Mouse (Mus musculus) lung, postnatal 25 days (tissue): ENCODE data around the gene Gpat3.
A peak's percentile ranks its signal among the peaks of the same experiment; 100 is the strongest.

Experiments used
- DNase-seq: peaks from one replicate; pipeline ENCODE4 v3.0.0; 2022; ENCODE audit warnings: low spot score

The Gpat3 gene

DNA sequence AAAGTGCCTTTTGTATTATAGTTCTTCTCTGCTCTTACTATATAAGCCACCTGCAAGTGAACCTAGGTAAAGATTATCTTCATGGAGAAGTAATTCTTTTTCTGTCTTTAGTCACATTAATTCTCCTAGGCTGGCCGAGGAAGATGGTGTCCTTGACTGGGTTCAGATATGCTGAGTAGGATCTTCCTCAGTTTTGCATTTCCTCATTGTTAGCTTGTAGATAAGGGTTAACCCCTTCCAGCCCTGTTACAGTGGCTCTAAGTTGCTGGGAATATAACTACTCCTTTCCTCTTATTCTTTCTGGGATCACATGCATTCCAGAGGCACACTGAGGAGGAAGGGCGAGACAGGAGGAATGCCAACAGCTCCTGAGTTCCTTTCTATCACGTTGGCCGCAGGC lies 15.6 kb downstream of the Gpat3 start:
- DNase-seq, result no peak

DNA sequence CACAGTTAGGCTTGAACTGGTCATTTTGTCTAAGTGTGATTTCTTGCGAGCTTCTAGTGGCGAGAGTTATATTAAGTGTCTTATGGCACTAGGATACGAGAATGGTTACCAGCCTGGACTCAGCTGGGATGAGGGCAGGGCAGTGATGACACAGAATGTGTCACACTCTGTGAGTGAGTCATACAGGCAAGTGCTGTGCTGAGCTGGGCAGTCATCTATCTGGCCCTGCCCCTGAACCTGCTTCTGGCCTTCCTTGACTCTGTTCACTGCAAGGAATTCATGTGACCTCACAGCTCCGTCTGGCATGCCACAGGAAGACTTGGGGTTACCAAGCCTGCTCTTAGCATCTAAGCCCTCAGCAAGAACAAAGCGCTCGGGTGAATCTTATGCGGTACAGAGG lies 16.3 kb downstream of the Gpat3 start:
- DNase-seq, result no peak

- no peak for DNase-seq
Measured at GRCm38 (mm10) chr5:100863091-100863490, 17.6 kb downstream of the Gpat3 start.

GRCm38 (mm10) chr5:100864438-100864837 lies 18.9 kb downstream of the Gpat3 start:
- no peak for DNase-seq

GRCm38 (mm10) chr5:100866183-100866582 lies 20.7 kb downstream of the Gpat3 start:
- no peak for DNase-seq

DNA sequence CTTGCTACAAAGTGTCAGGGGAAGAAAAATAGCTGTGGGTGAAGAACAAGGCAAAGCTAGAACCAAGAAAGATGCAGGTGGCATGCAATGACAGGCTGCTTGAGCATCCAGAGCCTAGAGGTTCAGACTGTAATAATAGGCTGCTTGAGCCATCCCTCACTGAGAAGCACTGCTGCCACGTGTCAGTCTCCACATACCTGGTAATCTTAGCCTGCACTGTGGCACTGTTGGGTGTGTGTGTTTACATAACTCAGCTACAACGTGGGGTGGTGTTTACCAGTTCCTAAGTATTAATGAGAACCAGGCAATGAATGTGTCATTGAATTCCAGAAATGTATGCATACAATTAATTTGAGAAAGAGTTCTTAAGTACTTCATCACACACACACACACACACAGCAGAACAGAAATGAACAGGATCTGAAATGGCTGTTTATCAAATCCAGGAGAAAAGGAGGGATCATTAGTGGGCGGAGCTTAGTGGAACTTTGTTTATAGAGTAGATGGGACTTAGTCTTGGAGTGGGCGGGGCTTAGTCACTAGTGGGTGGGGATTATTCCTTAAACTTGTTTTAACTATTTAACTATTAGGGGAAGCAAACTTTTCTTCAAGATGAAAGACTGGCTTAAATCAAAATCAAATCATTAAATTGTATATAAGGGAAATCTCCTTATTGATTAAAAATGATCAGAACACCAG lies 23.8 kb downstream of the Gpat3 start:
- DNase-seq, result peak; percentile 18

DNA sequence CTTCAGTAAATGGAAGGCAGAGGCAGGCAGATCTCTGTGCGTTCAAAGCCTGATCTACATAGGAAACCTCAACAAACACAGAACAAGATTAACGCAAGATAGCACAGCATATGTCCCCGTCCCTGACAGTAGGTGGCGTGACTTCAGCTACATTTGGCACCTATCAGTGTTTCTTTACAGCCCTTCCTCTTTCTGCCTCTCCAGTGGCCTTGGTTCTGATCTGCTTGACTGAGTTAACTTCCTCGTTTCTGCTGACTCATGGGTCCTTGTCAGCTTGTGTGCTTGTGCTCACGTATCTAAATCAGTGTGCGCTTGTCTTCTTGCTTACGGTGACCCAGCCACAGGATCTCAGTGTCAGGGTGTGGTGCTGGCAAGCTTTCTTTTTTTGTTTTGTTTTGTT lies 26.5 kb downstream of the Gpat3 start:
- peak; percentile 42 for DNase-seq

GRCm38 (mm10) chr5:100874721-100875120 lies 29.2 kb downstream of the Gpat3 start:
- no peak for DNase-seq

DNA sequence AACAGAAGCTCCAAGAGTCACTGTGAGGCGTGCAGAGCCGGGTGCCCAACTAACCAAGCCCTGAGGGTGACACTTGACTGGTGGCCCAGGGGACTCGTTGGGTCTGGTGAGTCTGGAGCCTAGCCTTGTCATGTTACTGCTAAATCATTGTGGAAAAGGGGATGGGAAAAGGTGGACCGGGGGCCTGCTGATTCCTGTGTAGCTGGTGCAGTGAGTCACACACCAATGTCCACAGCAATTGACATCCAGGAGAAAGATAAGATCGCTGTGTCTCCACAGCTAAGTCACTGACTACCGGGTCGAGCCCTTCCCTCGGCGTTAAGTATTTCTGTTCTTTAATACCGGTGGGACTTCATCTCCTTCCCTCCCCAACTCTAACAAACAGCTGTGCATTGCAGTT lies 29.7 kb downstream of the Gpat3 start:
- no peak for DNase-seq

- DNase-seq, result no peak
Measured at GRCm38 (mm10) chr5:100877021-100877420, 31.5 kb downstream of the Gpat3 start.

DNA sequence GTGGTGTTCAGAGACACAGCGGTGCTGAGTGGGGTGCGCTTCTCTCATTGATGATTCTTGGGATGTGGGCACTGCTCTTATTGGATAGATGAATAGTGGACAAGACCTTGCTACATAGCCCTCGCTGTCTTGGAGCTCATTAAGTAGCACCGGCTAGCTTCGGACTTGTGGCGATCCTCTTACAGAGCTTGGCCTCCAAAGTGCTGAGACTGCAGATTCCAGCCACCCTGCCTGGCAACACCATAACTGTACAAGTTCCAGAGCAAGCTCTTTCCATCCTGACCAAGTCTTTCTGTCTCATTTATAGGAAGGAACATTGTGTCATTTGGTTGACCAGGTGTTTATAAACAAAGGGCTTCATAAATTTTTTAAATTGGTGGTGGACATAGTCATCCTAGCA lies 39.7 kb downstream of the Gpat3 start:
- DNase-seq, result no peak

GRCm38 (mm10) chr5:100886331-100886988 lies 40.9 kb downstream of the Gpat3 start:
- no peak for DNase-seq

- no peak for DNase-seq
Measured at GRCm38 (mm10) chr5:100896199-100896598, 50.7 kb downstream of the Gpat3 start.

GRCm38 (mm10) chr5:100899745-100900489 lies 54.4 kb downstream of the Gpat3 start:
- no peak for DNase-seq

- no peak for DNase-seq
Measured at GRCm38 (mm10) chr5:100901046-100901445, 55.5 kb downstream of the Gpat3 start.

DNA sequence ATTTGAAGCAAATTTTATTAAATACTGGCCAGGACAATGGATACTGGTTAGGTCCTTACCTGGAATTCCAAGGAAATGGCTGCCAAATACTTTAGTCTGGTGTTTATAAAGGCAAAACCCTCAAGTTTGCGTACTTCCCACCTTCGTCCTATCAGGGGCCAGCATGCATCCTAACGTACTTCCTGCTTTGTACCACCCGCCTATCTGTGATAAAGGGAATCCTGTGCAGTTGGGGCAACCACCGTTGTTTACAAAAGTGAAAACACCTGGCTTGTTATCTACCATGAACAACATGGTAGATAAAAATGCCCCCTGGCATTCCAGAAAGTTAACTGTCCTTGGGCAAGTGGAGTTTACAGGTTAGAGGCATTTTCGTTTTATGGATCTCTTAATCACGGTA lies 63.0 kb downstream of the Gpat3 start:
- no peak for DNase-seq

GRCm38 (mm10) chr5:100908901-100909300 lies 63.4 kb downstream of the Gpat3 start:
- DNase-seq, result no peak

- no peak for DNase-seq
Measured at GRCm38 (mm10) chr5:100909691-100910090, 64.2 kb downstream of the Gpat3 start.

DNA sequence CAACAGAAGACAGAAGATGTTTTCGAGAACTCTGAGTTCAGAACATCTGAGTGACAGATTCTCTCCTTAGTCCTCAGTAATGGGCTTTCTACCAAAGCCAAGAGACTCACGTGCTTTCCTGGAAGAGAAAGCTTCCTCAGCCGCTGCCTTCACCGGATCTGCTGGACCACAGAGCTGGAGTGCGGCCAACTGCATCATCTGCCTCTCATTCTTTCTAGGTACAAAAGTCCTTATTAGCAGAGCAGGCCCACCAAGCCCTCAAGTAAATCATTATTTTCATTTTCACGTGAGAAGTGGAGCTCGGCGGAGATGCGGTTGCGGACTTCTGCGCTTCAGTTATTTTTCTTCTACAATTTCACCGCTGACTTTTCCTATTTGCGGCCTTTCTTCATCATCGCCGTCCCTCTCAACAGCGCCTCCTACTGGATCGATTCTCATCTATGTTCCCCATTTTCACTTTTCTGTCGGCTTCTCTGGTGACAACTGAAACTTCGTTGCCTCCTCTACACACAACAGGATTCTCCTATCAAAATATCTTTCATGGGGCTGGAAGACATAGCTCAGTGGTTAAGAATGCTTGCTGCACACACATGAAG lies 66.1 kb downstream of the Gpat3 start:
- DNase-seq, result no peak

GRCm38 (mm10) chr5:100912366-100912765 lies 66.9 kb downstream of the Gpat3 start:
- DNase-seq, result peak; percentile 33

DNA sequence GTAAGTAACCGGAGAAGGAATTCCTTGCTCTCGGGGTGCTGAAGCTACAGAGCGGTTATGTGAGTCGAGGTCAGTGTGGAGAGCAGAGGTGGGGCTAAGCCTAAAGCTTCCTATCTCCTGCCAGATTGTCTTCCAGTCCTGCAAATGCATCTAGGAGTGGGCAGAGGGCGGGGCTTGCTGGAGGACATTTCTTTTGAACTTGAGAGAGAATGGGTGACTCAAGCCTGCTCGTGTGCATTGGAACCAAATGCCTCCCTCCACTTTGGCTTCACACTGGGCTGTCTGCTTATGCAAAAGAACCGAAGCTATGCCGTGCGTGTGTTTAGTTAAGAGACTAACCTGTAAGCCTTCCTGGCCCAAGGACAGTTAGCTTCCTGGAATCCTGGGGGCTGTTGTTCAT lies 67.8 kb downstream of the Gpat3 start:
- no peak for DNase-seq

GRCm38 (mm10) chr5:100914989-100915388 lies 69.5 kb downstream of the Gpat3 start:
- DNase-seq, result peak; percentile 62

DNA sequence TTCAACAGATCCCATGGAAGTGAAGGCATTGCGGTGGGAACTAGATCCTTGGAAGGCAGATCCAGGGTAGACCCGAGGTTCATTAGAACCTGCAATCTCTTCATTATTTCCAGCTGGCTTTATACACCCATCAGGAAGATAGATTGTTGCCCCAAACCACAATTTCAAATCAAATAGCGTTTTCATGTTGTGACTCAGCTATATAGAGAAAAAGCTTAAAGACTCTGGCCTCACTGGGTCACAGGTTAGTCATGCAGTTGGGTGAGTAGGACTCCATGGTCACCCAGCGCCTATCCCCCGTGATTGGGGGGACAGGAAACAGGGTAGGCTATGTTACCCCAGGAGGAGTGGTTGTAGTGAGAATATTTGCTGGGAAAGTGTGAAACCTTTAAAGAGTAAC lies 69.9 kb downstream of the Gpat3 start:
- DNase-seq, result no peak
